Mouse (Mus musculus): ENCODE measurements at regions not wholly inside any gene's neighbourhood (a gene's known extent, or its start where the extent isn't known, plus 50 kb on each side); places are given as distances from the start of the nearest gene placed in this dataset.

- Histone ChIP-seq H3K4me2 (no peak overlapping the region), H3K4me3 (replicated peaks) (no peak overlapping the region), H3K4me1 (replicated peaks) (peaks cover 44% of the 10 kb centered on the region), H3K9ac (replicated peaks) (no peak overlapping the region), H3K36me3 (no peaks in the 10 kb centered on the region), H3K27ac (peak overlapping the region; percentile 86), H3K9me3 (no peaks in the 10 kb centered on the region), H3K27me3 (no peaks in the 10 kb centered on the region)
- WGBS, result 20% methylated on average over 5 of the region's 5 CpGs
- ATAC-seq (ENCODE audit: insufficient number of reproducible peaks, insufficient read depth, low FRiP score, low TSS enrichment, low read depth), result peak; percentile 74
Observed at GRCm38 (mm10) chr12:27182397-27183375, 159.7 kb downstream of the Sox11 start.

GRCm38 (mm10) chr12:27173561-27173960 lies 168.8 kb downstream of the Sox11 start:
- Histone ChIP-seq H3K27ac (no peak overlapping the region), H3K9me3 (no peaks in the 10 kb centered on the region), H3K4me1 (replicated peaks) (peaks cover 33% of the 10 kb centered on the region), H3K36me3 (no peaks in the 10 kb centered on the region), H3K4me2 (no peak overlapping the region), H3K9ac (replicated peaks) (no peak overlapping the region), H3K4me3 (replicated peaks) (no peak overlapping the region), H3K27me3 (no peaks in the 10 kb centered on the region)
- ATAC-seq (ENCODE audit: insufficient number of reproducible peaks, insufficient read depth, low FRiP score, low TSS enrichment, low read depth), result no peak
- 89% methylated on average over 4 of the region's 4 CpGs for WGBS

- Histone ChIP-seq H3K9me3 (no peaks in the 10 kb centered on the region), H3K27me3 (no peaks in the 10 kb centered on the region), H3K4me3 (replicated peaks) (no peak overlapping the region), H3K27ac (no peak overlapping the region), H3K4me2 (no peak overlapping the region), H3K4me1 (replicated peaks) (peaks cover 33% of the 10 kb centered on the region), H3K9ac (replicated peaks) (no peak overlapping the region), H3K36me3 (no peaks in the 10 kb centered on the region)
- 68% methylated on average over 4 of the region's 4 CpGs for WGBS
- ATAC-seq (ENCODE audit: insufficient number of reproducible peaks, insufficient read depth, low FRiP score, low TSS enrichment, low read depth), result peak; percentile 20; the same call in 1 of the 2 replicates
Observed at GRCm38 (mm10) chr12:27173151-27173550, 169.2 kb downstream of the Sox11 start.

- Histone ChIP-seq H3K36me3 (no peaks in the 10 kb centered on the region), H3K27me3 (no peaks in the 10 kb centered on the region), H3K4me2 (no peak overlapping the region), H3K27ac (no peak overlapping the region), H3K9ac (replicated peaks) (no peak overlapping the region), H3K4me1 (replicated peaks) (peaks cover 38% of the 10 kb centered on the region), H3K9me3 (no peaks in the 10 kb centered on the region), H3K4me3 (replicated peaks) (no peak overlapping the region)
- ATAC-seq (ENCODE audit: insufficient number of reproducible peaks, insufficient read depth, low FRiP score, low TSS enrichment, low read depth), result no peak
Observed at GRCm38 (mm10) chr12:27171595-27171994, 170.8 kb downstream of the Sox11 start.

GRCm38 (mm10) chr12:27164920-27165504 lies 177.4 kb downstream of the Sox11 start:
- no peak overlapping the region for H3K9ac ChIP-seq (replicated peaks)
- H3K4me2 ChIP-seq, result no peak overlapping the region
- peaks cover 24% of the 10 kb centered on the region for H3K4me1 ChIP-seq (replicated peaks)
- WGBS, result 93% methylated on average over 4 of the region's 4 CpGs
- no peak overlapping the region for H3K4me3 ChIP-seq (replicated peaks)
- no peak overlapping the region for H3K27ac ChIP-seq
- no peaks in the 10 kb centered on the region for H3K27me3 ChIP-seq
- no peaks in the 10 kb centered on the region for H3K36me3 ChIP-seq
- ATAC-seq (ENCODE audit: insufficient number of reproducible peaks, insufficient read depth, low FRiP score, low TSS enrichment, low read depth), result no peak
- H3K9me3 ChIP-seq, result no peaks in the 10 kb centered on the region

GRCm38 (mm10) chr12:27160063-27160686 lies 182.2 kb downstream of the Sox11 start:
- peaks cover 45% of the 10 kb centered on the region for H3K4me1 ChIP-seq (replicated peaks)
- no peaks in the 10 kb centered on the region for H3K36me3 ChIP-seq
- H3K27ac ChIP-seq, result 0 out of 2 replicates have a peak overlapping the region, but pooled peaks have one; percentile 18
- no peaks in the 10 kb centered on the region for H3K9me3 ChIP-seq
- no peak overlapping the region for H3K9ac ChIP-seq (replicated peaks)
- H3K4me3 ChIP-seq (replicated peaks), result no peak overlapping the region
- H3K27me3 ChIP-seq, result no peaks in the 10 kb centered on the region
- no peak for ATAC-seq (ENCODE audit: insufficient number of reproducible peaks, insufficient read depth, low FRiP score, low TSS enrichment, low read depth)
- no peak overlapping the region for H3K4me2 ChIP-seq
- 74% methylated on average over 18 of the region's 18 CpGs for WGBS

- WGBS, result 70% methylated on average over 8 of the region's 8 CpGs
- ATAC-seq (ENCODE audit: insufficient number of reproducible peaks, insufficient read depth, low FRiP score, low TSS enrichment, low read depth), result no peak
- Histone ChIP-seq H3K4me1 (replicated peaks) (peaks cover 47% of the 10 kb centered on the region), H3K9me3 (no peaks in the 10 kb centered on the region), H3K4me2 (no peak overlapping the region), H3K27me3 (no peaks in the 10 kb centered on the region), H3K4me3 (replicated peaks) (no peak overlapping the region), H3K27ac (no peak overlapping the region), H3K9ac (replicated peaks) (no peak overlapping the region), H3K36me3 (no peaks in the 10 kb centered on the region)
Observed at GRCm38 (mm10) chr12:27159416-27160062, 182.8 kb downstream of the Sox11 start.

GRCm38 (mm10) chr12:27150871-27151853 lies 191.2 kb downstream of the Sox11 start:
- no peaks in the 10 kb centered on the region for H3K9me3 ChIP-seq
- no peak overlapping the region for H3K4me3 ChIP-seq (replicated peaks)
- no peaks in the 10 kb centered on the region for H3K36me3 ChIP-seq
- H3K4me1 ChIP-seq (replicated peaks), result peaks cover 40% of the 10 kb centered on the region
- WGBS, result 22% methylated on average over 13 of the region's 13 CpGs
- peak overlapping the region; percentile 23; the same call in 1 of the 2 replicates for H3K4me2 ChIP-seq
- peak overlapping the region; percentile 87 for H3K27ac ChIP-seq
- no peaks in the 10 kb centered on the region for H3K27me3 ChIP-seq
- H3K9ac ChIP-seq (replicated peaks), result no peak overlapping the region; the same call in 1 of the 2 replicates
- ATAC-seq (ENCODE audit: insufficient number of reproducible peaks, insufficient read depth, low FRiP score, low TSS enrichment, low read depth), result 0 out of 2 replicates have a peak, but pooled peaks have one; percentile 17

GRCm38 (mm10) chr12:27143310-27143709 lies 199.1 kb downstream of the Sox11 start:
- H3K9me3 ChIP-seq, result no peaks in the 10 kb centered on the region
- 32% methylated on average over 8 of the region's 8 CpGs for WGBS
- H3K4me3 ChIP-seq (replicated peaks), result no peak overlapping the region
- H3K4me1 ChIP-seq (replicated peaks), result peaks cover 23% of the 10 kb centered on the region
- no peaks in the 10 kb centered on the region for H3K36me3 ChIP-seq
- no peaks in the 10 kb centered on the region for H3K27me3 ChIP-seq
- no peak overlapping the region for H3K27ac ChIP-seq
- H3K4me2 ChIP-seq, result no peak overlapping the region
- ATAC-seq (ENCODE audit: insufficient number of reproducible peaks, insufficient read depth, low FRiP score, low TSS enrichment, low read depth), result no peak
- H3K9ac ChIP-seq (replicated peaks), result no peak overlapping the region

GRCm38 (mm10) chr12:27140335-27140702 lies 202.1 kb downstream of the Sox11 start:
- H3K27ac ChIP-seq, result peak overlapping the region; percentile 84
- no peaks in the 10 kb centered on the region for H3K27me3 ChIP-seq
- no peak overlapping the region for H3K9ac ChIP-seq (replicated peaks)
- H3K4me2 ChIP-seq, result no peak overlapping the region
- 31% methylated on average over 5 of the region's 5 CpGs for WGBS
- no peaks in the 10 kb centered on the region for H3K36me3 ChIP-seq
- no peak for ATAC-seq (ENCODE audit: insufficient number of reproducible peaks, insufficient read depth, low FRiP score, low TSS enrichment, low read depth)
- H3K4me1 ChIP-seq (replicated peaks), result peaks cover 53% of the 10 kb centered on the region
- no peaks in the 10 kb centered on the region for H3K9me3 ChIP-seq
- H3K4me3 ChIP-seq (replicated peaks), result no peak overlapping the region

Measured in limb, embryonic 12.5 days (tissue).